Mouse (Mus musculus): ENCODE measurements around the gene Exosc5. TPM values are rescaled to one million over a fixed set of nuclear protein-coding genes. Genes with fewer than 3 reads are reported as not detected.

Exosc5 gene
- polyA plus RNA-seq, 1 experiment from 2014 or later, result 62.3 TPM

GRCm38 (mm10) chr7:25647574-25648123 is 11.3 kb upstream of the Exosc5 start:
- Histone ChIP-seq H3K36me3 (ENCODE audit: control insufficient read depth, insufficient read depth, low read length) (no peaks in the 10 kb centered on the region), H3K9ac (ENCODE audit: low read depth, low read length) (no peak overlapping the region), H3K27me3 (replicated peaks; ENCODE audit: control insufficient read depth, insufficient read depth, low read length) (no peaks in the 10 kb centered on the region), H3K4me2 (ENCODE audit: low read depth, low read length) (no peak overlapping the region), H3K4me3 (ENCODE audit: low read depth, low read length) (no peak overlapping the region), H3K4me1 (ENCODE audit: control insufficient read depth, insufficient read depth, low read length) (no peaks in the 10 kb centered on the region), H3K27ac (replicated peaks; ENCODE audit: low read depth, low read length) (no peak overlapping the region), H3K9me3 (ENCODE audit: control insufficient read depth, low read length) (no peaks in the 10 kb centered on the region)
- DNase-seq (ENCODE audit: low spot score) (peak; percentile 25), ATAC-seq (ENCODE audit: low read depth) (no peak)
- WGBS, result 64% methylated on average over 5 of the region's 5 CpGs

DNA sequence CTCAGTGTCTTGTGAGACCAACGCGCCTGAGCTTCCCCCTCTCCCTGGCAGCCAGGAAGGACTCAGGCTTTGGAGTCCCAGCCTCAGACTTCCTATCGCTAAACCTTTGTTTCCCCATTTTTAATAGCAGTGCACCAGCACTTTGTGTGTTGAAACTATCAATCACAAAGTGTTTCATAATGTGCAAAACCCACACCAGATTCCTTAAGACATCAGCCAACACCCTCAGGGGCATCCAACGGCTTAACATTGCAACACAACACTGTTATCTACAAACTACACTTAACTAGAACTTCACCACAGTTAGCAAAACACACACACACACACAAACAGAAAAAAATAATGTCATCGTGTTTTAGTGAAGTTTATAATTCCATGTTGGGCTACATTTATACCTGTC is 9.1 kb upstream of the Exosc5 start:
- H3K36me3 ChIP-seq (ENCODE audit: control insufficient read depth, insufficient read depth, low read length), result no peaks in the 10 kb centered on the region; the same call in 1 of the 2 replicates
- no peak overlapping the region for H3K9ac ChIP-seq (ENCODE audit: low read depth, low read length)
- H3K9me3 ChIP-seq (ENCODE audit: control insufficient read depth, low read length), result no peaks in the 10 kb centered on the region
- H3K4me1 ChIP-seq (ENCODE audit: control insufficient read depth, insufficient read depth, low read length), result no peaks in the 10 kb centered on the region
- H3K27me3 ChIP-seq (replicated peaks; ENCODE audit: control insufficient read depth, insufficient read depth, low read length), result no peaks in the 10 kb centered on the region
- DNase-seq (ENCODE audit: low spot score), result no peak
- H3K4me3 ChIP-seq (ENCODE audit: low read depth, low read length), result no peak overlapping the region
- WGBS, result 63% methylated on average over 5 of the region's 5 CpGs
- no peak overlapping the region for H3K4me2 ChIP-seq (ENCODE audit: low read depth, low read length)
- ATAC-seq (ENCODE audit: low read depth), result no peak
- H3K27ac ChIP-seq (replicated peaks; ENCODE audit: low read depth, low read length), result no peak overlapping the region

DNA sequence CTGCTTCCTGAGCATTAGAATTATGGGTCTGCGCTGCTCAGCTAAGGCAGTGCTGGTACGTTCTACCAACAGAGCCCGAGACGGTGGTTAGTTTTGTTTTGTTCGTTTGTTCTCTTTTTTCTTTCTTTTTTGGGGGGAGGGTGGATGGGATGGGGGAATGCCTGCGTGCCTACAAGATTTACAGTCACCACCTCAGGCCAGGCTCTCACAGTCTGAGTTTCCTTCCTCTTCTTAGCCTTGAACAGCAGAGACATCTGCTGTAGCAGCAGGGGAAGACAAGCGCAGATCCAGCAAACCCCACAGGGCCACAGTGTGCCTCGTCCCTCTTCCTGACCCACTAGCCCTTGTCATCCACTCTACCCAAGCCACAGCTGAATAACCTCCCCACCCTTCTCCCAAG is 7.7 kb upstream of the Exosc5 start:
- Histone ChIP-seq H3K4me3 (ENCODE audit: low read depth, low read length) (no peak overlapping the region), H3K27me3 (replicated peaks; ENCODE audit: control insufficient read depth, insufficient read depth, low read length) (no peaks in the 10 kb centered on the region), H3K27ac (replicated peaks; ENCODE audit: low read depth, low read length) (no peak overlapping the region), H3K4me2 (ENCODE audit: low read depth, low read length) (no peak overlapping the region), H3K9me3 (ENCODE audit: control insufficient read depth, low read length) (no peaks in the 10 kb centered on the region), H3K36me3 (ENCODE audit: control insufficient read depth, insufficient read depth, low read length) (no peaks in the 10 kb centered on the region; the same call in 1 of the 2 replicates), H3K9ac (ENCODE audit: low read depth, low read length) (no peak overlapping the region), H3K4me1 (ENCODE audit: control insufficient read depth, insufficient read depth, low read length) (no peaks in the 10 kb centered on the region)
- WGBS, result 89% methylated on average over 8 of the region's 8 CpGs
- ATAC-seq (ENCODE audit: low read depth) (no peak), DNase-seq (ENCODE audit: low spot score) (no peak)

DNA sequence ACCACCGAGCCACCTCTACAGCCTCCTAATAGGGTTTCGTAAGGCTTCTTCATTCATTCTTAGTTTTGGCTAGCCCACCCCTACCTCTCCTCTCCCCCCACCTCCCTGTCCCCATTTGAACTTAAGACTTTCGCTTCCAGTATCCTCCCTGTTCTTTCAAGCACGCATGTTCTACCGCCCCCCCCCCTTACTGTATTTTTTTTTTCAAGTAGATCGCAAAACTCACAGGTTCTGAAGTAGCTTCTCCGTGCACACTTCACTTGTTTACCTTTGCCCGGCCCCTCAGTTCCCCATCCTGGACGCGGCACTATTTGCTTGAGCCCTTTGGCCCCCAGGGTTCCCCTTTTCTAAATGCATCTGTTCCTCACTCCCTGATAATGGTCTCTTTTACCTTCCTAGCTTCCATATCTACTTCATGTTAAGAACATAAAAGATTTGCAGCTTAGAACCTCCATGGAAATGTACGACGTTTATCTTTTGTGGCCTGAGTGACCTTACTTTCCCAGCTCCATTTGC is 6.7 kb upstream of the Exosc5 start:
- H3K9me3 ChIP-seq (ENCODE audit: control insufficient read depth, low read length), result no peaks in the 10 kb centered on the region

GRCm38 (mm10) chr7:25655601-25656428 is 3.1 kb upstream of the Exosc5 start:
- ATAC-seq (ENCODE audit: low read depth), result no peak
- 76% methylated on average over 11 of the region's 11 CpGs for WGBS

More for the DNA sequence above, 6.7 kb upstream of the Exosc5 start:
- Histone ChIP-seq H3K27me3 (replicated peaks; ENCODE audit: control insufficient read depth, insufficient read depth, low read length) (no peaks in the 10 kb centered on the region), H3K4me2 (ENCODE audit: low read depth, low read length) (no peak overlapping the region), H3K36me3 (ENCODE audit: control insufficient read depth, insufficient read depth, low read length) (no peaks in the 10 kb centered on the region; the same call in 1 of the 2 replicates), H3K27ac (replicated peaks; ENCODE audit: low read depth, low read length) (no peak overlapping the region), H3K4me1 (ENCODE audit: control insufficient read depth, insufficient read depth, low read length) (peaks cover 2% of the 10 kb centered on the region), H3K9ac (ENCODE audit: low read depth, low read length) (no peak overlapping the region), H3K4me3 (ENCODE audit: low read depth, low read length) (no peak overlapping the region)
- DNase-seq (ENCODE audit: low spot score), result no peak
- WGBS, result 88% methylated on average over 12 of the region's 12 CpGs
- no peak for ATAC-seq (ENCODE audit: low read depth)

GRCm38 (mm10) chr7:25657785-25658184 is 1.2 kb upstream of the Exosc5 start:
- Histone ChIP-seq H3K9ac (ENCODE audit: low read depth, low read length) (peak overlapping the region; percentile 77), H3K36me3 (ENCODE audit: control insufficient read depth, insufficient read depth, low read length) (peaks cover 2% of the 10 kb centered on the region; the same call in 1 of the 2 replicates), H3K27ac (replicated peaks; ENCODE audit: low read depth, low read length) (no peak overlapping the region), H3K4me3 (ENCODE audit: low read depth, low read length) (peak overlapping the region; percentile 63), H3K27me3 (replicated peaks; ENCODE audit: control insufficient read depth, insufficient read depth, low read length) (no peaks in the 10 kb centered on the region), H3K4me1 (ENCODE audit: control insufficient read depth, insufficient read depth, low read length) (peaks cover 8% of the 10 kb centered on the region), H3K9me3 (ENCODE audit: control insufficient read depth, low read length) (no peaks in the 10 kb centered on the region), H3K4me2 (ENCODE audit: low read depth, low read length) (peak overlapping the region; percentile 65)
- WGBS, result 29% methylated on average over 10 of the region's 10 CpGs
- no peak for ATAC-seq (ENCODE audit: low read depth)
- no peak for DNase-seq (ENCODE audit: low spot score)

More at GRCm38 (mm10) chr7:25655601-25656428, 3.1 kb upstream of the Exosc5 start:
- Histone ChIP-seq H3K9ac (ENCODE audit: low read depth, low read length) (no peak overlapping the region), H3K36me3 (ENCODE audit: control insufficient read depth, insufficient read depth, low read length) (no peaks in the 10 kb centered on the region; the same call in 1 of the 2 replicates), H3K4me3 (ENCODE audit: low read depth, low read length) (no peak overlapping the region), H3K4me2 (ENCODE audit: low read depth, low read length) (no peak overlapping the region), H3K27me3 (replicated peaks; ENCODE audit: control insufficient read depth, insufficient read depth, low read length) (no peaks in the 10 kb centered on the region), H3K27ac (replicated peaks; ENCODE audit: low read depth, low read length) (no peak overlapping the region), H3K4me1 (ENCODE audit: control insufficient read depth, insufficient read depth, low read length) (peaks cover 8% of the 10 kb centered on the region), H3K9me3 (ENCODE audit: control insufficient read depth, low read length) (no peaks in the 10 kb centered on the region)
- no peak for DNase-seq (ENCODE audit: low spot score)

DNA sequence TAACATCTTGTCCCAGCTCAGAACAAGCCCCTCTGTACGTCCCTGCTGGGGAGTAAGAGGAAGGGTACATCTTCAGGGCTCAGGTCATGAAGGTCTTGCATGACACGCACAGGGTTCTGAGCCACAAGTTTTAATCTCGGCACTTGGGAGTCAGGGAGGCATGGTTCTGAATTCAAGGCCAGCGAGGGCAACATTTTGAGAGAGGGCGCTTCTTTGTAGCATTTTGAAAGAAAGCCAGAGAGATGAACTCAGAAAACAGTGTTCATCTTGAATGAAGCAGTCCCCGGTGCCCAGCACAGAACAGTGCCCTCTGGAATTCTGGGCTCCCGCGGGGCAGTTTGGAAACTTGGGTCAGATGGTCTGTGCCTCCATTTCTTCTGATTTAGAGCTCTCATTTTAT is 7.4 kb downstream of the Exosc5 start:
- H3K9me3 ChIP-seq (ENCODE audit: control insufficient read depth, low read length), result no peaks in the 10 kb centered on the region
- no peaks in the 10 kb centered on the region for H3K27me3 ChIP-seq (replicated peaks; ENCODE audit: control insufficient read depth, insufficient read depth, low read length)
- ATAC-seq (ENCODE audit: low read depth) (no peak), DNase-seq (ENCODE audit: low spot score) (no peak)
- no peak overlapping the region for H3K4me2 ChIP-seq (ENCODE audit: low read depth, low read length)
- 95% methylated on average over 8 of the region's 8 CpGs for WGBS
- no peak overlapping the region for H3K27ac ChIP-seq (replicated peaks; ENCODE audit: low read depth, low read length)
- H3K9ac ChIP-seq (ENCODE audit: low read depth, low read length), result no peak overlapping the region
- no peaks in the 10 kb centered on the region for H3K4me1 ChIP-seq (ENCODE audit: control insufficient read depth, insufficient read depth, low read length)
- H3K36me3 ChIP-seq (ENCODE audit: control insufficient read depth, insufficient read depth, low read length), result peaks cover 43% of the 10 kb centered on the region
- H3K4me3 ChIP-seq (ENCODE audit: low read depth, low read length), result no peak overlapping the region

DNA sequence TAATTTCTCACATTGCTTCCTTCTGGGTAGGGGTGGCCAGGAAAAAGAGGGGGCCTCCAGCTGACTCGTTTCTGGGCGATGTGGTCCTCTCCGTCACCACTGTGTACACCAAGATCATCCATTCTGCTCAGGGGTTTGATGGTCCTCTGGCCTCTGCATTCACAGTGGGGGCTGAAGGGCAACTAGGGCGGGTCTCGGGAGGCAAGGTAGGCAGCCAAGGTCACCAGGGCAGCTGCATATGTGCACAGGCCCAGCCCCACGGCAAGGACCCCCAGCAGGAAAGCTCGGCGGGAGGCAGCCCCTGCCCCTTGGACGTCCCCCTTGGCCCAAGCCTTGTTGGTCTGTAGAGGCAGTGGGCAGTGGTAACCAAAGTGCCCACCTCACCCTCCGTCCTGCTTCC is 10.2 kb downstream of the Exosc5 start:
- Histone ChIP-seq H3K4me2 (ENCODE audit: low read depth, low read length) (no peak overlapping the region), H3K9ac (ENCODE audit: low read depth, low read length) (no peak overlapping the region), H3K4me3 (ENCODE audit: low read depth, low read length) (no peak overlapping the region), H3K9me3 (ENCODE audit: control insufficient read depth, low read length) (no peaks in the 10 kb centered on the region), H3K27me3 (replicated peaks; ENCODE audit: control insufficient read depth, insufficient read depth, low read length) (peaks cover 12% of the 10 kb centered on the region), H3K4me1 (ENCODE audit: control insufficient read depth, insufficient read depth, low read length) (no peaks in the 10 kb centered on the region), H3K36me3 (ENCODE audit: control insufficient read depth, insufficient read depth, low read length) (peaks cover 27% of the 10 kb centered on the region), H3K27ac (replicated peaks; ENCODE audit: low read depth, low read length) (no peak overlapping the region)
- WGBS, result 91% methylated on average over 6 of the region's 10 CpGs
- ATAC-seq (ENCODE audit: low read depth) (no peak), DNase-seq (ENCODE audit: low spot score) (no peak)
